Mouse (Mus musculus): Measurements from ENCODE around the gene Hecw2. TPM values are rescaled to one million over a fixed set of nuclear protein-coding genes. Genes with fewer than 3 reads are reported as not detected.

Hecw2 gene
- polyA plus RNA-seq, 2 experiments: 2.2 to 2.8 TPM

DNA sequence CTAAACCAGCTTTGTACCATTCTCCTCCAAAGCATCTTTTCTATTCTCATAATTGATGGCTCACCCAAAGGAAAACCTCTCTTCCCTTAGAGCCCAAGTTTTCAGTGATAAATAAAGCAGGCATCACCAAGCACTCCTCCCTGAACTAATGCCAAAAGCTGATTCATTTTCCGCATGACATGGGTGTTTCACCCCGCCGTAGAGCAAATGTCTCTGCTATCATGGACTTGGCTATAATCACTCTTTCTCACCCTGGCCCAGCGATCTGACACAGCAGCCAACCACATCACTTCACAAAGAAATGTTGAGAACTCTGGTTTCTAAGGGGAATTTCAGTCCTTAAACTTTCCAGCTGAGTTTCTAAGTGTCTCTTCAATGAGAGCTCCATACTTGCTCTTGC lies 7.4 kb downstream of the Hecw2 start:
- Histone ChIP-seq H3K4me2 (replicated peaks; ENCODE audit: low read depth, low read length, severe bottlenecking) (no peak overlapping the region), H3K27me3 (ENCODE audit: control insufficient read depth, insufficient read depth, low read length) (no peaks in the 10 kb centered on the region), H3K4me1 (ENCODE audit: control insufficient read depth, insufficient read depth, low read length) (no peaks in the 10 kb centered on the region), H3K36me3 (ENCODE audit: control insufficient read depth, insufficient read depth, low read length) (no peaks in the 10 kb centered on the region), H3K9ac (ENCODE audit: low read depth, low read length, severe bottlenecking) (no peak overlapping the region), H3K4me3 (replicated peaks; ENCODE audit: low read length) (no peak overlapping the region), H3K27ac (replicated peaks; ENCODE audit: low read depth, low read length) (no peak overlapping the region), H3K9me3 (ENCODE audit: control insufficient read depth, low read length) (no peaks in the 10 kb centered on the region)
- ATAC-seq (ENCODE audit: low FRiP score, low read depth): no peak
- DNase-seq (ENCODE audit: low spot score): no peak
- TF ChIP-seq POLR2A (IDR thresholded peaks at IDR 0.05; ENCODE audit: borderline replicate concordance, extremely low read depth, insufficient read depth, insufficient read length): no peak
- 82% methylated on average over 4 of the region's 4 CpGs for WGBS

DNA sequence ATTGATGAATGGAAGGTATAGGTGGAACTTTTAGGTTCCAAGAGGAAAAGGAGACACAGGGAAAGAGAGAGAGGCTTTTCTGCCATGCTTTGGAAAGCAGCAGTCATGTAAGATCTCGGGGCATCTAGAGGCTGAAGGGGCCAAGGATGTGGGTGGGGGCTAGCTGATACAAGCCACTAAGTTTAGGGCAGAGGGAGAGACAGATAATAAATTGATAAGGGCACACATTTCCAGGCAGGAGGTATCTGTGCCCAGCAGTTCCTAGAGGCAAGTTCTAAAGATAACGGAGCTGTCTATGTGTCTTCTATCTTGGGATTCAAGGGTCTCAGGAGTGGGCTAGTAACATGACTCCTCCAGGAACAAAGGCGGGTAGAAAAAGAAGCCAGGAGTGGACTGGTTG lies 8.6 kb downstream of the Hecw2 start:
- WGBS: 58% methylated on average over 3 of the region's 3 CpGs

DNA sequence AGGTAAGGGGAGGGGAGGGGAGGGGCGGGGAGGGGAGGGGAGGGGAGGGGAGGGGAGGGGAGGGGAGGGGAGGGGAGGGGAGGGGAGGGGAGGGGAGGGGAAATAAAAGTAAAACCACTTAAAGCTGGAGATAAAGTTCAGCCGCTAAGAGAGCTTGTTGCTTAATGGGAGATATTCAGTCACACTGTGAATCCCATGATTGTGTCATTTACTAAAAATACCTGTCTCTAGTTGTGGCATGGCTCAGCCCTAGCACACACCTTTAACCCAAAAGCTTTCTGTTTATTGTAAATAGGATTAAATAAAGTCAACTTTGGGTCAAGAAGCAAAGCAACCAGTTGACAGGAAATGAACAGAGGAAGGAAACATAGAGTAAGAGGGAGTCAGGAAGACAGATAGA lies 14.3 kb downstream of the Hecw2 start:
- ATAC-seq (ENCODE audit: low FRiP score, low read depth): no peak
- H3K27ac ChIP-seq (replicated peaks; ENCODE audit: low read depth, low read length): no peak overlapping the region
- WGBS: 48% methylated on average over 1 of the region's 2 CpGs

More for the DNA sequence above, 8.6 kb downstream of the Hecw2 start:
- Histone ChIP-seq H3K9ac (ENCODE audit: low read depth, low read length, severe bottlenecking) (no peak overlapping the region), H3K4me2 (replicated peaks; ENCODE audit: low read depth, low read length, severe bottlenecking) (no peak overlapping the region), H3K36me3 (ENCODE audit: control insufficient read depth, insufficient read depth, low read length) (no peaks in the 10 kb centered on the region), H3K27me3 (ENCODE audit: control insufficient read depth, insufficient read depth, low read length) (no peaks in the 10 kb centered on the region), H3K27ac (replicated peaks; ENCODE audit: low read depth, low read length) (no peak overlapping the region), H3K9me3 (ENCODE audit: control insufficient read depth, low read length) (no peaks in the 10 kb centered on the region), H3K4me1 (ENCODE audit: control insufficient read depth, insufficient read depth, low read length) (no peaks in the 10 kb centered on the region), H3K4me3 (replicated peaks; ENCODE audit: low read length) (no peak overlapping the region)
- DNase-seq (ENCODE audit: low spot score) (no peak), ATAC-seq (ENCODE audit: low FRiP score, low read depth) (no peak)
- TF ChIP-seq POLR2A (IDR thresholded peaks at IDR 0.05; ENCODE audit: borderline replicate concordance, extremely low read depth, insufficient read depth, insufficient read length): no peak

DNA sequence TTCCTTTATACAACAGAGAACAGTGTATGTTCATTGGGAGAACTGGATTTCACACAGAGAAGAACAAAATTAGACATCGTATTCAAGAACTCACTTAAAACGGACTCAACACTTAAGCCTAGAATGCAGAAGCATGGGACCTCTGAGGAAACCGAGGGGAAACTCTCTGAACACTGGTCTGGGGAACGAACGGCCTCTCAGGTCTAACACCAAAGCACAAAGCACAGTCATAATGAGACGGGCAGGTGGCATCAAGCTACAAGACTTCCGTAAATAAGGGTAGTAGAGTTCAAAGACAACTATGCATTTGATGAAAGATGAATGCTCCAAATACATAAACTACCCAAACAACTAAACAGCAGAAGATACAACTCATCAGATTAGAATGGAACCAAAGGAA lies 15.8 kb downstream of the Hecw2 start:
- no peaks in the 10 kb centered on the region for H3K9me3 ChIP-seq (ENCODE audit: control insufficient read depth, low read length)
- no peak overlapping the region for H3K9ac ChIP-seq (ENCODE audit: low read depth, low read length, severe bottlenecking)
- WGBS: 93% methylated on average over 7 of the region's 7 CpGs
- no peak overlapping the region for H3K4me3 ChIP-seq (replicated peaks; ENCODE audit: low read length)
- TF ChIP-seq POLR2A (IDR thresholded peaks at IDR 0.05; ENCODE audit: borderline replicate concordance, extremely low read depth, insufficient read depth, insufficient read length): no peak
- H3K27me3 ChIP-seq (ENCODE audit: control insufficient read depth, insufficient read depth, low read length): no peaks in the 10 kb centered on the region
- no peaks in the 10 kb centered on the region for H3K4me1 ChIP-seq (ENCODE audit: control insufficient read depth, insufficient read depth, low read length)
- DNase-seq (ENCODE audit: low spot score) (no peak), ATAC-seq (ENCODE audit: low FRiP score, low read depth) (no peak)
- H3K4me2 ChIP-seq (replicated peaks; ENCODE audit: low read depth, low read length, severe bottlenecking): no peak overlapping the region
- H3K36me3 ChIP-seq (ENCODE audit: control insufficient read depth, insufficient read depth, low read length): no peaks in the 10 kb centered on the region
- no peak overlapping the region for H3K27ac ChIP-seq (replicated peaks; ENCODE audit: low read depth, low read length)

More for the DNA sequence above, 14.3 kb downstream of the Hecw2 start:
- Histone ChIP-seq H3K27me3 (ENCODE audit: control insufficient read depth, insufficient read depth, low read length) (no peaks in the 10 kb centered on the region), H3K4me2 (replicated peaks; ENCODE audit: low read depth, low read length, severe bottlenecking) (no peak overlapping the region), H3K4me3 (replicated peaks; ENCODE audit: low read length) (no peak overlapping the region), H3K4me1 (ENCODE audit: control insufficient read depth, insufficient read depth, low read length) (no peaks in the 10 kb centered on the region), H3K9me3 (ENCODE audit: control insufficient read depth, low read length) (no peaks in the 10 kb centered on the region), H3K9ac (ENCODE audit: low read depth, low read length, severe bottlenecking) (no peak overlapping the region), H3K36me3 (ENCODE audit: control insufficient read depth, insufficient read depth, low read length) (no peaks in the 10 kb centered on the region)
- no peak for DNase-seq (ENCODE audit: low spot score)
- TF ChIP-seq POLR2A (IDR thresholded peaks at IDR 0.05; ENCODE audit: borderline replicate concordance, extremely low read depth, insufficient read depth, insufficient read length): no peak

DNA sequence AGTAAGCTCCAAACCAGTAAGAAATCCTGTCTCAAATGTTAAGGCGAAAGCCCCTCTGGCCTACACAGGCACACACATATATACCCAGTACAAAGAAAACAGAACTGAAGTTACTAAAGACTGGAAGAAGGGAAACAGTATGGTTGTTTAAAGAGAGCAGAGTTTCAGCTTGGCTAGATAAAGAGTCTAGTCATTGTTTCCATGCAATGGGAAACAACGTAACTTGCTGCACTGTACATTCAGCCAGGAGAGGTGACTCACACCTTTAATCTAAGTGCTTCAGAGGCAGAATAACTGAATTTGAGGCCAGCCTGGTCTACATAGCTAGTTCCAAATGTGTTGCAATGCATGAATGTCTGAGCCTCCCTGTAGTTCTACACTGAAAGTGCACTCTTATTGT lies 18.4 kb downstream of the Hecw2 start:
- DNase-seq (ENCODE audit: low spot score): no peak
- ATAC-seq (ENCODE audit: low FRiP score, low read depth): no peak
- Histone ChIP-seq H3K4me1 (ENCODE audit: control insufficient read depth, insufficient read depth, low read length) (no peaks in the 10 kb centered on the region), H3K27ac (replicated peaks; ENCODE audit: low read depth, low read length) (no peak overlapping the region), H3K36me3 (ENCODE audit: control insufficient read depth, insufficient read depth, low read length) (no peaks in the 10 kb centered on the region), H3K27me3 (ENCODE audit: control insufficient read depth, insufficient read depth, low read length) (no peaks in the 10 kb centered on the region), H3K4me2 (replicated peaks; ENCODE audit: low read depth, low read length, severe bottlenecking) (no peak overlapping the region), H3K9me3 (ENCODE audit: control insufficient read depth, low read length) (no peaks in the 10 kb centered on the region), H3K9ac (ENCODE audit: low read depth, low read length, severe bottlenecking) (no peak overlapping the region), H3K4me3 (replicated peaks; ENCODE audit: low read length) (no peak overlapping the region)
- no peak for TF ChIP-seq POLR2A (IDR thresholded peaks at IDR 0.05; ENCODE audit: borderline replicate concordance, extremely low read depth, insufficient read depth, insufficient read length)
- 94% methylated on average over 2 of the region's 2 CpGs for WGBS

DNA sequence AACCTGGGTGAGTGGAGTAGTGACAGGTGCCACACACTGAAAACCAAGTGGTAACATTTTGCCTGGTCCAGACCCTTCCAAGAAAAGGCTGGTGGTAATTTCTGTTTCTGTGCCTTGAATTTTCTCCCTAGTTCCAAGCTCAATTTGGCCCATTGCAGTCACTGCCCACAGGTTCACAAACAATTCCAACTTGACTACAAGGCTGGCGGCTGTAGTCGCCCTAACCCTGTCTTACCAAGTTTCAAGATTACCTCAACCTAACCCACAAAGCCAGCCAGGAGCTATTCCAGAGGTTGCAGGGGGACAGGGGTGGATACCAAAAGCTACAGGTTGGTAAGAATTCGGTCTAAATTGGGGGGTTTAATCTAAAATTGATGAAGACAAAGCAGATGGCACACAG lies 27.0 kb downstream of the Hecw2 start:
- H3K4me3 ChIP-seq (replicated peaks; ENCODE audit: low read length): no peak overlapping the region
- H3K9ac ChIP-seq (ENCODE audit: low read depth, low read length, severe bottlenecking): no peak overlapping the region
- no peak overlapping the region for H3K27ac ChIP-seq (replicated peaks; ENCODE audit: low read depth, low read length)
- 83% methylated on average over 3 of the region's 3 CpGs for WGBS
- DNase-seq (ENCODE audit: low spot score) (no peak), ATAC-seq (ENCODE audit: low FRiP score, low read depth) (no peak)
- TF ChIP-seq POLR2A (IDR thresholded peaks at IDR 0.05; ENCODE audit: borderline replicate concordance, extremely low read depth, insufficient read depth, insufficient read length): no peak
- no peak overlapping the region for H3K4me2 ChIP-seq (replicated peaks; ENCODE audit: low read depth, low read length, severe bottlenecking)
- no peaks in the 10 kb centered on the region for H3K27me3 ChIP-seq (ENCODE audit: control insufficient read depth, insufficient read depth, low read length)
- H3K4me1 ChIP-seq (ENCODE audit: control insufficient read depth, insufficient read depth, low read length): no peaks in the 10 kb centered on the region
- no peaks in the 10 kb centered on the region for H3K36me3 ChIP-seq (ENCODE audit: control insufficient read depth, insufficient read depth, low read length)
- H3K9me3 ChIP-seq (ENCODE audit: control insufficient read depth, low read length): no peaks in the 10 kb centered on the region

All from limb, embryonic 14.5 days (tissue).